Mouse (Mus musculus) layer of hippocampus, adult 8-10 months (tissue): ENCODE measurements around the gene Frmd3. TPM values are rescaled to one million over a fixed set of nuclear protein-coding genes. Genes with fewer than 3 reads are reported as not detected.

ENCODE experiments used
- total RNA-seq, 4 experiments: library from RNA; stranded (reverse); gene quantifications; 2 replicates each; pipeline ENCODE4 v1.2.4; 2022

Frmd3 gene
- total RNA-seq, 4 experiments from 2014 or later, result 3.4 to 4.3 (median 3.7) TPM

Other genes with a start within 250 kb of the Frmd3 start
- gene Rasef, start 222.4 kb upstream of the Frmd3 start, total RNA-seq, result under 1 TPM in 1 of 4 experiments, not detected in 3; 0.07 TPM
- gene Gm11758, start 137.2 kb upstream of the Frmd3 start, total RNA-seq, result not detected
- not detected for gene Gm11757, start 122.3 kb upstream of the Frmd3 start, total RNA-seq
- not detected for gene Gm13871, start 107.5 kb upstream of the Frmd3 start, total RNA-seq
- gene Gm11756, start 92.7 kb upstream of the Frmd3 start, total RNA-seq, result not detected
- gene 2310002L09Rik, start 62.6 kb upstream of the Frmd3 start, total RNA-seq, result not detected
- gene Kdm4c, start 229.1 kb downstream of the Frmd3 start, total RNA-seq, result 10 to 100 TPM; 27.8 to 31.6 (median 28.4) TPM